Mouse (Mus musculus) small intestine, adult 2 months (tissue): Measurements from ENCODE around the gene Hdac9. TPM values are rescaled to one million over a fixed set of nuclear protein-coding genes. Genes with fewer than 3 reads are reported as not detected.

Experiments used
- H3K27ac ChIP-seq: fragments of 200-500 bp; 2 replicates; pipeline ENCODE4 v1.5.1; 2012; ENCODE audit warnings: low read depth, low read length, control low read depth, inconsistent platforms; ENCODE audit not compliant: insufficient read depth
- H3K27me3 ChIP-seq: fragments of 200-500 bp; 2 replicates; pipeline ENCODE4 v1.6.1; 2012; ENCODE audit warnings: mild to moderate bottlenecking, moderate library complexity, low read length, inconsistent platforms; ENCODE audit not compliant: control insufficient read depth, insufficient read depth
- H3K36me3 ChIP-seq: fragments of 200-500 bp; 2 replicates; pipeline ENCODE4 v1.6.1; 2012; ENCODE audit warnings: mild to moderate bottlenecking, low read length, control low read depth, inconsistent platforms; ENCODE audit not compliant: control insufficient read depth, insufficient read depth
- H3K4me1 ChIP-seq: fragments of 200-500 bp; 2 replicates; pipeline ENCODE4 v1.6.1; 2012; ENCODE audit warnings: low read length, inconsistent platforms, mixed read lengths; ENCODE audit not compliant: control insufficient read depth, insufficient read depth, insufficient read length
- H3K4me3 ChIP-seq: fragments of 200-500 bp; 2 replicates; pipeline ENCODE4 v1.5.1; 2012; ENCODE audit warnings: low read depth, mild to moderate bottlenecking, control low read depth, inconsistent platforms, low read length, moderate library complexity
- CTCF ChIP-seq: fragments of 200-500 bp; IDR thresholded peaks from 2 replicates; pipeline ENCODE4 v1.5.1; 2012; ENCODE audit warnings: low read depth, mild to moderate bottlenecking, control low read depth, inconsistent platforms, low read length, moderate library complexity, mixed read lengths; ENCODE audit not compliant: insufficient replicate concordance, insufficient read length; ENCODE audit errors: extremely low read depth
- POLR2A ChIP-seq: fragments of 200-500 bp; IDR thresholded peaks from 2 replicates; pipeline ENCODE4 v1.6.1; 2012; ENCODE audit warnings: low read depth, mild to moderate bottlenecking, control low read depth, inconsistent platforms, low read length, moderate library complexity
- WGBS: fragments of 180-500 bp; shearing (Covaris S2); methylation state at CpG from one replicate; pipeline ENCODE4 v1.1.7; 2018; 5-methylcytosine and 5-hydroxymethylcytosine counted together
- polyA plus RNA-seq: library from polyadenylated mRNA; depleted of rRNA; stranded (reverse); fragments of >200 nt; gene quantifications from 2 replicates; pipeline ENCODE4 v1.2.3, GENCODE M21; 2012

The Hdac9 gene
- polyA plus RNA-seq, 1 experiment, result 0.84 TPM

- Histone ChIP-seq H3K4me3 (no peak overlapping the region), H3K27me3 (no peaks in the 10 kb centered on the region), H3K27ac (no peak overlapping the region), H3K36me3 (no peaks in the 10 kb centered on the region), H3K4me1 (no peaks in the 10 kb centered on the region)
- TF ChIP-seq POLR2A (no peak), CTCF (no peak)
- WGBS, result 71% methylated on average over 2 of the region's 2 CpGs
Observed at GRCm38 (mm10) chr12:34142743-34143142, 774.2 kb downstream of the Hdac9 start.

DNA sequence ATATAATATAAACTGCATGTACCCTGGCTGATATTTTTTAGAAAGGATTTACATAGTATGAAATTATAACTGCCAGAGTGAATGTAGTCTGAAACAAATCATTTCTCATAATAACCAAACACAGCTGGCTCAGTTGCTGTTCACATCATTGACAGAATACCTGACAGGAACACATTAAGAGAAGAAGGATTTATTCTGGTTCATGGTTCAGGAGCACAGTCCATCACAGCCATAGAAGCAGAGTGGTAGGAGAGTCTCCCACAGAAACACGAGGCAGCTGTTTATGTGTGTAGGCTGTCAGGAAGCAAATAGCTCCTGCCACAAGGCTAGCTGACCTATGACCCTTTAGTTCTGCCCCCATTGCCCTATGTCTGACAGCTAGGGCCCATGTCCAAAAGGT lies 803.6 kb downstream of the Hdac9 start:
- no peaks in the 10 kb centered on the region for H3K27me3 ChIP-seq
- no peak overlapping the region for H3K27ac ChIP-seq
- H3K4me3 ChIP-seq, result no peak overlapping the region
- no peaks in the 10 kb centered on the region for H3K4me1 ChIP-seq
- H3K36me3 ChIP-seq, result no peaks in the 10 kb centered on the region
- no peak for TF ChIP-seq POLR2A
- no peak for TF ChIP-seq CTCF
- 18% methylated on average over 1 of the region's 1 CpGs for WGBS

DNA sequence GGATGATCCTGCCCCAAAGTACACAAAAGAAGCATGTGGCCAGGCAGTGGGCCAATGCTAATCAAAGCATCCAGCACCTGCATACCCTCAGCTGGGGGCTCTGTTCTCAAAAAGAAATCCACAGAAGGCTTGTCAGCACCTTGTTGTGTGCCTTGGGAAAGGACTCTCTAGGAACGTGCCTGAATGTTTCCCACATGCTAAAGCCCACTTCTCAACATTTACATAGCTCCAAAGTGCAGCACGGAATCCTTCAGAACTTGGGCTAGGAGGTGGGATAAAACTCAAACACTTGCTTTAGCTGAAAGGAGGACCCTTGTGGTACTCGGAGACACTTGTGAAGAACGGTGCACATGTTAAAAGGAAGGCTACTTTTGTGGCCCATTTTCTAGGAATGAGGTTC lies 823.9 kb downstream of the Hdac9 start:
- TF ChIP-seq CTCF (no peak), POLR2A (no peak)
- WGBS, result 74% methylated on average over 4 of the region's 4 CpGs
- H3K27me3 ChIP-seq, result no peaks in the 10 kb centered on the region

GRCm38 (mm10) chr12:34091851-34092250 lies 825.0 kb downstream of the Hdac9 start:
- WGBS, result 82% methylated on average over 1 of the region's 1 CpGs
- TF ChIP-seq POLR2A, result no peak
- no peak for TF ChIP-seq CTCF

More for the DNA sequence above, 823.9 kb downstream of the Hdac9 start:
- Histone ChIP-seq H3K4me3 (no peak overlapping the region), H3K36me3 (no peaks in the 10 kb centered on the region), H3K4me1 (no peaks in the 10 kb centered on the region), H3K27ac (no peak overlapping the region)

GRCm38 (mm10) chr12:34087292-34087942 lies 829.5 kb downstream of the Hdac9 start:
- WGBS, result 72% methylated on average over 2 of the region's 2 CpGs
- no peak for TF ChIP-seq POLR2A
- H3K4me3 ChIP-seq, result no peak overlapping the region
- no peaks in the 10 kb centered on the region for H3K4me1 ChIP-seq
- H3K36me3 ChIP-seq, result no peaks in the 10 kb centered on the region
- H3K27ac ChIP-seq, result no peak overlapping the region
- no peaks in the 10 kb centered on the region for H3K27me3 ChIP-seq

More at GRCm38 (mm10) chr12:34091851-34092250, 825.0 kb downstream of the Hdac9 start:
- H3K36me3 ChIP-seq, result no peaks in the 10 kb centered on the region
- no peaks in the 10 kb centered on the region for H3K27me3 ChIP-seq
- H3K27ac ChIP-seq, result no peak overlapping the region
- no peaks in the 10 kb centered on the region for H3K4me1 ChIP-seq
- no peak overlapping the region for H3K4me3 ChIP-seq

- Histone ChIP-seq H3K4me1 (no peaks in the 10 kb centered on the region), H3K36me3 (no peaks in the 10 kb centered on the region), H3K27ac (no peak overlapping the region), H3K4me3 (no peak overlapping the region), H3K27me3 (no peaks in the 10 kb centered on the region)
- TF ChIP-seq POLR2A (no peak), CTCF (no peak)
- WGBS, result 82% methylated on average over 2 of the region's 2 CpGs
Observed at GRCm38 (mm10) chr12:34076981-34077380, 839.9 kb downstream of the Hdac9 start.

GRCm38 (mm10) chr12:34075805-34076509 lies 840.9 kb downstream of the Hdac9 start:
- WGBS, result 69% methylated on average over 9 of the region's 9 CpGs
- Histone ChIP-seq H3K27ac (no peak overlapping the region), H3K36me3 (no peaks in the 10 kb centered on the region), H3K4me3 (no peak overlapping the region), H3K27me3 (no peaks in the 10 kb centered on the region), H3K4me1 (no peaks in the 10 kb centered on the region)
- TF ChIP-seq POLR2A (no peak), CTCF (no peak)

GRCm38 (mm10) chr12:34052508-34052907 lies 864.4 kb downstream of the Hdac9 start:
- no peaks in the 10 kb centered on the region for H3K27me3 ChIP-seq
- H3K4me3 ChIP-seq, result no peak overlapping the region
- H3K27ac ChIP-seq, result no peak overlapping the region
- no peak for TF ChIP-seq CTCF
- no peak for TF ChIP-seq POLR2A
- H3K4me1 ChIP-seq, result no peaks in the 10 kb centered on the region
- WGBS, result 80% methylated on average over 5 of the region's 5 CpGs
- H3K36me3 ChIP-seq, result no peaks in the 10 kb centered on the region
